Mouse (Mus musculus) embryonic facial prominence, embryonic 13.5 days (tissue): Measurements from ENCODE around the gene Sdha. TPM values are rescaled to one million over a fixed set of nuclear protein-coding genes. Genes with fewer than 3 reads are reported as not detected.

Experiments used
- ATAC-seq: fragments of 200-750 bp; cut with Nextera tagmentation; 2 replicates; pipeline ENCODE4 v1.8.0; 2017; ENCODE audit warnings: low read depth; ENCODE audit not compliant: insufficient number of reproducible peaks, insufficient read depth, low FRiP score, low TSS enrichment
- H3K27ac ChIP-seq: fragments of 300-500 bp; sonication (generic); 2 replicates; pipeline ENCODE4 v1.5.1; 2015; ENCODE audit warnings: moderate library complexity, mild to moderate bottlenecking, inconsistent platforms
- H3K27me3 ChIP-seq: fragments of 300-500 bp; sonication (generic); 2 replicates; pipeline ENCODE4 v1.6.1; 2015; ENCODE audit warnings: mild to moderate bottlenecking, inconsistent platforms
- H3K36me3 ChIP-seq: fragments of 300-500 bp; sonication (generic); 2 replicates; pipeline ENCODE4 v1.6.1; 2015; ENCODE audit warnings: mild to moderate bottlenecking, inconsistent platforms
- H3K4me1 ChIP-seq: fragments of 300-500 bp; sonication (generic); 2 replicates; pipeline ENCODE4 v1.6.1; 2015; ENCODE audit warnings: inconsistent platforms
- H3K4me2 ChIP-seq: fragments of 300-500 bp; sonication (generic); 2 replicates; pipeline ENCODE4 v1.6.1; 2015; ENCODE audit warnings: moderate library complexity, mild to moderate bottlenecking, inconsistent platforms
- H3K4me3 ChIP-seq: fragments of 300-500 bp; sonication (generic); 2 replicates; pipeline ENCODE4 v1.5.1; 2015; ENCODE audit warnings: mild to moderate bottlenecking, inconsistent platforms
- H3K9ac ChIP-seq: fragments of 300-500 bp; sonication (generic); 2 replicates; pipeline ENCODE4 v1.6.1; 2015; ENCODE audit warnings: mild to moderate bottlenecking, inconsistent platforms
- H3K9me3 ChIP-seq: fragments of 300-500 bp; sonication (generic); 2 replicates; pipeline ENCODE4 v1.6.1; 2016; ENCODE audit warnings: inconsistent platforms
- WGBS: fragments of 180-500 bp; shearing (Covaris S2); methylation state at CpG from one replicate; pipeline ENCODE4 v1.1.7; 2015; ENCODE audit warnings: mixed read lengths; 5-methylcytosine and 5-hydroxymethylcytosine counted together
- polyA plus RNA-seq: library from polyadenylated mRNA; unstranded; fragments of >200 nt; fragmentation: Nextera tagmentation; extraction: Ambion mirVana; gene quantifications from 2 replicates; pipeline ENCODE4 v1.2.1, GENCODE M21; 2015

Sdha gene
- 238 and 291 TPM in 2 replicates for polyA plus RNA-seq

DNA sequence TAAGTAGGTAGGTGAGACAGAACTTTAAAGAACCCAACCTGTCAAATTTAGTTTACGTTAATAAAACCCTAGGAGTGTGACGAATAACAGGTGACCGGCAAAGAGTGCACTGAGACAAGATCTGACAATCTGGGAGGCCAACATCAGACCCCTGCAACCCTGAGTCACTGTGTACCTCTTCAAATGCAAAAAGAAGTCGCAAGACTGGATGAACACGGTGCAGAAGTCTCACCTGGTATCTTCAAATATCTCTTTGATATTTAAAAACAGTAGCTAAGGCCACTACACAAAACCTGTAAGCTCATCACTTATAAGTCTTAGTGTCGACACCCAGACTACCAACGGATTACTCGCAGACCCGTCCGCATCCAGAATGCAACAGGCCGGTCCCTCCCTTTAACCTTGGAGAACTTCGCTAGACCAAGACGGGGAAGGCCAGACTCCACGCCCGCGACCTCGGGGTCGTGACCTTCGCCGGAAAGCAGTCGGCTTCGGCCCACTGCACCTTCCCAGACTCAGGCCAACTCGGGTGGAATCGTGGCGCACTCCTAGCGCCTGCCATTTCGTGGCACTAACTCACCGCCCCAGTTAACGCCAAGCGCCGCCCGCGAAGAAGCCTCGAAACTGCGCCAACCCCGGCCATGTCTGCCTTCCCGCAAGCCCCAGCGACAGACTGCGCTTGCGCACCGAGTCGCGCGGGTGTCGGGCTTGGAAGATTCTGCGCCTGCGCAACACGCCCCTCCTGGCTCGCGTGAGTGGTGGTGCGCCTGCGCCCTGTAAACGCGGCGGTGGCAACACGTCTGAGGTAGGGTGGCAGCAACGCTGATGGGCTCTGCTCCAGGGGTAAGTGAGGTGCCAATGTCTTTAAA lies at the start of gene Sdha, which contains the start of gene Ccdc127:
TSS of gene Sdha (minus strand) at position 715 of the 869 bp plus-strand sequence.
TSS of gene Ccdc127 (plus strand) at position 744 of the 869 bp plus-strand sequence.
- Histone ChIP-seq H3K4me2 (peak within 1 kb of the TSS; percentile 81), H3K27ac (peak within 1 kb of the TSS; percentile 84), H3K4me1 (peaks cover 21% of the 10 kb centered on the region), H3K9ac (peak within 1 kb of the TSS; percentile 93), H3K4me3 (peak within 1 kb of the TSS; percentile 76), H3K36me3 (peaks cover 21% of the 10 kb centered on the region), H3K9me3 (no peaks in the 10 kb centered on the region), H3K27me3 (no peaks in the 10 kb centered on the region)
- 1% methylated on average over 57 of the region's 57 CpGs for WGBS
- ATAC-seq: peak; percentile 93

DNA sequence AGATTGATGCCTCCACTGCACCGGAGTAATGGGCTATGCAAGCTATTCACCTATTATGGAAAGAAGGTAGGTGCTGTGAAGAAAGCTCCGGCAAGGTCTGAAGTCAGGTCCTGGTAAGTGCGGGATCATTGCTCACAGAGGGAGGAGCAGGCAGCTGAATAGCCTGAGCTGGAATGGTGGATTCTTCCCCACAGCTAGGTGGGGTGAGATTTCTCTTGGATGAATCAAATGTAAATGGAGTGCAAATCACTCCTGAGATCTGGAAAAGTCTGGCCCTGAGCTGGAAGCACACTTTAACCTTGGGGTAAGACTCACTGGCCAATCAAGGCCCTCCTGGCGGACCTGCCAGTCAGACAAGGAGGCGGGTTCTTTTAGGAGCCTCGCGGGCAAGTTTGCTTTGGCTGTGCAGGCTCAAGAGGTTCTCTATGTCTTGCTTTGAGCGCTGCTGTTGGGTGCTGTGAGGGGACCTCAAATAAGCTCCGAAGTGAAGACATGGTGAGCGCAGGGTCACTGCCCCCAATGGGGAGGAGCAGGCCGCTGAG lies 49.3 kb upstream of the Sdha start, which contains the start of gene Ftl1-ps1:
TSS of gene Ftl1-ps1 (plus strand) at position 397 of the 542 bp plus-strand sequence.
- Histone ChIP-seq H3K36me3 (no peaks in the 10 kb centered on the region), H3K27ac (no peak within 1 kb of the TSS), H3K9me3 (no peaks in the 10 kb centered on the region), H3K4me1 (no peaks in the 10 kb centered on the region), H3K4me2 (peak within 1 kb of the TSS; percentile 32), H3K4me3 (no peak within 1 kb of the TSS; the same call in 1 of the 2 replicates), H3K27me3 (no peaks in the 10 kb centered on the region), H3K9ac (no peak within 1 kb of the TSS)
- WGBS: 10% methylated on average over 11 of the region's 11 CpGs
- ATAC-seq: no peak

DNA sequence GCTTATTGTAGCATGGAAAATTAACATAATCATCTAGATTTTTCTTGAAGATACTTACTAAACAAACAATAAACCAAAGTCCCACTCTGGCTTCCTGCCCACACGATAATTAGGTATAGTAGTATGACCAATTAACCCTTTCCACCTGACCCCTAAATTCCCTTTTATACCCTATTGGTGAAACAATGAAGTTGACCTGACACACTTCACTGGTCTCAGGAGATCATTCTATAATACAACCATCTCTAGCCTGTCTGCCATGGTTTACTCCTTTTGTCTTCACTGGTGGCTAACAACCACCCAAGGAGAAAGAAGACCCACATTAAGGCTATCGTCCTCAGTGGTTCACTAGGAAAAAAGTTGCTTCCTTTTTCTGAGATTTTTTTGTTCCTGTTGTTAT lies 41.1 kb upstream of the Sdha start:
- 0 out of 2 replicates have a peak, but pooled peaks cover 3% of the 10 kb centered on the region for H3K4me1 ChIP-seq
- no peaks in the 10 kb centered on the region for H3K9me3 ChIP-seq
- 77% methylated on average over 2 of the region's 2 CpGs for WGBS
- no peak overlapping the region for H3K4me2 ChIP-seq
- no peaks in the 10 kb centered on the region for H3K36me3 ChIP-seq
- H3K4me3 ChIP-seq: no peak overlapping the region
- no peak overlapping the region for H3K27ac ChIP-seq
- H3K9ac ChIP-seq: no peak overlapping the region
- no peaks in the 10 kb centered on the region for H3K27me3 ChIP-seq
- no peak for ATAC-seq

DNA sequence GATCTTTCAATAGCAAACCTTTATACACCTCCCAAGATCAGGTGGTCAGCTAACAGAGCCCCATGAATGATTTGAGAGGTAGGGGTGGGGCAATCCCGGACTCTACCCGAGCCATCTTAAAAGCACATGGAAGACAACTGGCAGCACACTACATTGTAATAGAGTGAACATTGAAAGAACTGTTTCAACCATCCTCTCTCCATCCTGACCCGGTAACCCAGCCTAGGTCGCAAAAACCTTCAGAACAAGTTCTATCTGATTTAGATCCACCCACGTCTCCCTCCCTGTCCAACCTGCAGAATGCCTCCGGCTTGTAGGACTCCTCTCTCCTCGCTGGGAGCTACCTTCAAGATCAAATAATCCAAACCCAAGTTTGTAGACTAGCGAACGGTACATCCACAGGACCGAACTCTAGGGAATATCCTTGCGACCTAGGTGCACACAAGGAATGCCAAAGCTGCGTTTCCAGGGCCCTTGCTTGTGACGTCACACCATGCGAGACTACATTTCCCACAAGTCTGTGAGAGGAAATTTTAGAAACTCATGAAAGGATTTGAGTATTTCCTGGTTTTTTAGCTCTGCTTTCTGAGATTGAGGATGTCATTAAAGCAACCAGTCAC lies 40.4 kb upstream of the Sdha start, which contains the start of gene Zfp72:
TSS of gene Zfp72 (minus strand) at position 466 of the 620 bp plus-strand sequence.
- Histone ChIP-seq H3K27ac (no peak within 1 kb of the TSS), H3K9ac (peak within 1 kb of the TSS; percentile 76), H3K4me2 (peak within 1 kb of the TSS; percentile 67), H3K4me1 (0 out of 2 replicates have a peak, but pooled peaks cover 3% of the 10 kb centered on the region), H3K9me3 (no peaks in the 10 kb centered on the region), H3K27me3 (no peaks in the 10 kb centered on the region), H3K36me3 (no peaks in the 10 kb centered on the region), H3K4me3 (peak within 1 kb of the TSS; percentile 73)
- peak; percentile 86; the same call in 1 of the 2 replicates for ATAC-seq
- 2% methylated on average over 14 of the region's 14 CpGs for WGBS

DNA sequence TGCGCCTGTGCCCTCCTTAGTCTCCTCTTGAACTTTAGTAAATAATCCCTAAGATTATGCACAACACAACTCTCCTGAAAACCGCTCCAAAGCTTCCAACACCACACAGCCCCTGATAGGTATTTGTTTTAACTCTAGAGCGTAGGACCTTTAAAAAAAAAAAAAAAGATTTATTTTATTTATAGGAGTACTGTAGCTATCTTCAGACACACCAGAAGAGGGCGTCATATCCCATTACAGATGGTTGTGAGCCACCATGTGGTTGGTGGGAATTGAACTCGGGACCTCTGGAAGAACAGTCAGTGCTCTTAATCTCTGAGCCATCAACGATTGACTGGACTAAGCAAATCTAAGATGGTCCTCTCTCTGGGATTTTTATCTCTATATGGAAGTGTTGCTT lies 39.6 kb upstream of the Sdha start:
- 66% methylated on average over 6 of the region's 6 CpGs for WGBS
- ATAC-seq: no peak
- H3K4me2 ChIP-seq: peak overlapping the region; percentile 67

DNA sequence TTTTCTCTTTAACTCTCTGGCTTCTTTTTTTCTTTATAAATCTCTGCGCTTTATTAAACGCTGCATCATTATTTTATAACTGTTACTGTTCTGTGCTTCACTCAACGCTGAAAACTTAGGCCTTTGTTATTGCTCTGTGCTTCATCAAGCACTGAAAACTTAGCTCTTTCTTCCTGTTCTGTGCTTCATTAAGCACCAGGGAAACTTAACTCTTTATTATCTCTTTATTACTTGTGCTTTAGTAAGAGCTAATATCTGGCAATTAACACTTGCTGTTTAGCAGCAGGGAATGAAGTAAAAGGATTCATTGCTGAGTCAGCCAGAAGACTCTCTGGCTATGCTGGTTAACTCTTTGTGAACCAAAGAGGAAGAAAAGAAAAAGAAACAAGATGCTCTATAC lies 32.2 kb upstream of the Sdha start:
- H3K27me3 ChIP-seq: no peaks in the 10 kb centered on the region
- H3K4me1 ChIP-seq: peaks cover 7% of the 10 kb centered on the region; the same call in 1 of the 2 replicates
- no peaks in the 10 kb centered on the region for H3K9me3 ChIP-seq
- WGBS: 49% methylated on average over 3 of the region's 3 CpGs
- H3K36me3 ChIP-seq: no peaks in the 10 kb centered on the region; the same call in 1 of the 2 replicates
- peak overlapping the region; percentile 34 for H3K27ac ChIP-seq
- no peak overlapping the region for H3K4me2 ChIP-seq
- no peak overlapping the region for H3K9ac ChIP-seq
- no peak overlapping the region for H3K4me3 ChIP-seq
- no peak for ATAC-seq

More for the DNA sequence above, 39.6 kb upstream of the Sdha start:
- Histone ChIP-seq H3K36me3 (no peaks in the 10 kb centered on the region), H3K9me3 (no peaks in the 10 kb centered on the region), H3K27ac (no peak overlapping the region), H3K4me3 (peak overlapping the region; percentile 73), H3K27me3 (no peaks in the 10 kb centered on the region), H3K9ac (peak overlapping the region; percentile 76; the same call in 1 of the 2 replicates), H3K4me1 (0 out of 2 replicates have a peak, but pooled peaks cover 3% of the 10 kb centered on the region)

DNA sequence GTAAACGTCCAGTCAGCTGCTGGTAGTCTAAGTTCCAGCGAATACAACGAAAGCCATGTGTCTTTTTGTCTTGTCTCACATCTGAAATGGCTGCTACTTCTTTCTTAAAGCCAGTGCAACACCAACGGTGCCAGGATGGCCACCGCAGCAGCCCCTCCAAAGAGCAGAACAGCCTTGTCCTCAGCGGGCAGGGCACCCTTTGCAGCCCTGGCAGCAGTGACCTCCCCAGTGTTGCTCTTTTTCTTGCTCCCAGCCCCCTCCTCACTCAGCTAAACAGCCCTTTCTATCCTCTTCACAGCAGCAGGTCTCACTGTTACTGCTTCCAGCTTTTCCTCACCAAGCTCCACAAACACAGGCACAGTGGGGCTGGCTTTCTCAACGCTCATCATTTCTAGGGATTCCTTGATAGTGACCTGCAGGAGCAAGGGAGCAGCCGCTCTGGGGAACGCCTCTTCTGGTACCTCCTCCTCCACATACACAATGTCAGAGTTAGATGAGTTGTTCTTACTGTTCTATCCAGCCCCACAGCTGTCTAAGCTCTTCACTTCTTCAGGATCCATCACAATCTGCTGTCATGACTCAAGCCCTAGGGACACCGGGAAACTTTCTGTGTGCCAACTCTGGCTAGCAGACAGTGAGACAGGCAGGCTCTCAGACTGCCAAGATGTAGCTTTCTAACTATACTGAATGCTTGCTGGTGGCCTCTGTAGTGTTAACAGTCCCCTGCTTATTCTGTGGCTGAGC lies 31.6 kb upstream of the Sdha start:
- ATAC-seq: no peak
- Histone ChIP-seq H3K4me2 (no peak overlapping the region), H3K36me3 (no peaks in the 10 kb centered on the region; the same call in 1 of the 2 replicates)

DNA sequence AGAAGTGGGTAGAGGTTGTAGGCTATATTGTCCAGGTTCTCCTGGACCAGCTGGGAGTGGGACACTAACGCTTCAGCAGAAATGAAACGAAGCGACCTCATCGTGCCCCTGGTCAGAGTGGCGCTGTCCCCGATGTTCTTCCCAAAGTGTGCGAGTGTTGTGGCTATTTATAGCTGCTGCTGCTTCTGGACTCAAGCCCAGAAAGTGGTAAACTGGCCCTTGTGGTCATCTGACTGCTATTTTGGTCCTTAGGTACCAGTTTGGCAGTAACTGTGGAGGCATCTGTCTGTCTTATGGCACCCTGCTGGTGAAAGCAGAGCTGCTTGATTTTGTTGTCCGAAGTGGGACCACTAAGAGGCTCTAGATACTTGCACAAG lies 13.8 kb upstream of the Sdha start, which contains the start of gene Lrrc14b:
TSS of gene Lrrc14b (minus strand) at position 147 of the 377 bp plus-strand sequence.
- H3K27me3 ChIP-seq: no peaks in the 10 kb centered on the region
- 78% methylated on average over 8 of the region's 8 CpGs for WGBS
- peaks cover 41% of the 10 kb centered on the region for H3K36me3 ChIP-seq
- ATAC-seq: no peak
- H3K4me1 ChIP-seq: no peaks in the 10 kb centered on the region
- no peak within 1 kb of the TSS for H3K4me3 ChIP-seq
- no peak within 1 kb of the TSS for H3K9ac ChIP-seq
- H3K9me3 ChIP-seq: no peaks in the 10 kb centered on the region
- no peak within 1 kb of the TSS for H3K4me2 ChIP-seq
- no peak within 1 kb of the TSS for H3K27ac ChIP-seq

More for the DNA sequence above, 31.6 kb upstream of the Sdha start:
- H3K4me1 ChIP-seq: peaks cover 7% of the 10 kb centered on the region; the same call in 1 of the 2 replicates
- 74% methylated on average over 10 of the region's 10 CpGs for WGBS
- no peaks in the 10 kb centered on the region for H3K9me3 ChIP-seq
- 0 out of 2 replicates have a peak overlapping the region, but pooled peaks have one; percentile 41 for H3K9ac ChIP-seq
- H3K4me3 ChIP-seq: no peak overlapping the region
- peak overlapping the region; percentile 34 for H3K27ac ChIP-seq
- no peaks in the 10 kb centered on the region for H3K27me3 ChIP-seq

DNA sequence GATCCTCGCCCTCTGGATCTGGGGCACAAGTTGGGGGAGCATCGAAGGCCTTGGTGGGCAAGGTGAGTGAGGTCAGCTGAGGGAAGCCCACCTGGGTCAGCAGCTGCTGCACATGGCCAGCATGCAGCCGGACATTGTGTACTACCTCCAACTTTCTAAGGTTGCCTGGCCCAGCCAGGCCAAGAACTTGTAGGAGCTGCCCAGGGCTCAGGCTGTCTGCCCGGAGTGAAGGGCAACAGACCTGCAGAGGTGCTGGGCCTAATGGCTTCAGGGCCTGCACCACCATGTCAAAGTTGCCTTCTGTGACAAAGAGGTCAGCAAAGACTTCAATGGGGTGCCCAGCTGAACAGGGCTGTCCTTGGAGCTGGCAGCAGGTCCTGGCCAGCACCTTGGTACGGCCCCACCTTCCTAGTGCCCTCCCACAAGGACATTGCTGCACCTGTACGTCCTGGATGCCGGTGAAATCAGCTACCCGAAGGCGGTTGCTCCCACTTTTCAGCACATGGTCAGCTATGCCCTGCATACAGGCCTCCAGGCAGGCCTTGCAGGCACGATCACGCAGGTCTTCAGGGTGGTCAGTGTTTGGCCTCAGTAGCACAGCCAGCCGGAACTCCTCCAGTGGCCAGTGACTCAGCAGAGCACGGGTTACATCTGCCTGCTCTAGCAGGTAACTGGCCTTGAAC lies 13.2 kb upstream of the Sdha start:
- 93% methylated on average over 13 of the region's 13 CpGs for WGBS
- H3K27ac ChIP-seq: no peak overlapping the region
- no peak overlapping the region for H3K4me2 ChIP-seq
- no peak for ATAC-seq
- H3K4me1 ChIP-seq: no peaks in the 10 kb centered on the region
- peaks cover 46% of the 10 kb centered on the region for H3K36me3 ChIP-seq
- no peak overlapping the region for H3K9ac ChIP-seq
- H3K27me3 ChIP-seq: no peaks in the 10 kb centered on the region
- H3K9me3 ChIP-seq: no peaks in the 10 kb centered on the region
- no peak overlapping the region for H3K4me3 ChIP-seq

DNA sequence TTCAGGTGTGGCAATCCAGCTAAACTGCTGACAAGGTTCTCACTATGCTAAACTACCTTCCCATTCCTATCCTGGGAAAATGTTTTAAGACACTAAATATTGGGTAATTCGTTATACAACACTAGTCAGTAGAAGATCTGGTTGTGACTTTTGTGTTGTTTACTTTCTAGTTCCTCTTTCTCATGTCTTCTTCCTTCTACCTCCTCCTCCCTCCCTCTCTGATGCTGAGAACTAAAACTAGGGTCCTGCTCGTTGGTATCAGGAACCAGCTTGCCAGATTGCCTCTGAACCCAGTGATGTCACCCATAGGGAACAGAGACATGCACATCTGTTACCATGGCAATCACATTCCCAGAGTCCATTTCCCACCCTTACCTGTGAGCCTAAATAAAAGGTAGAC lies 12.1 kb upstream of the Sdha start:
- peaks cover 52% of the 10 kb centered on the region for H3K36me3 ChIP-seq
- no peak overlapping the region for H3K9ac ChIP-seq
- H3K9me3 ChIP-seq: no peaks in the 10 kb centered on the region
- H3K27me3 ChIP-seq: no peaks in the 10 kb centered on the region
- no peaks in the 10 kb centered on the region for H3K4me1 ChIP-seq
- no peak for ATAC-seq
- WGBS: 85% methylated on average over 2 of the region's 2 CpGs
- no peak overlapping the region for H3K4me3 ChIP-seq
- H3K4me2 ChIP-seq: no peak overlapping the region
- no peak overlapping the region for H3K27ac ChIP-seq
